Mouse (Mus musculus): ENCODE data around the gene Usp22.

DNA sequence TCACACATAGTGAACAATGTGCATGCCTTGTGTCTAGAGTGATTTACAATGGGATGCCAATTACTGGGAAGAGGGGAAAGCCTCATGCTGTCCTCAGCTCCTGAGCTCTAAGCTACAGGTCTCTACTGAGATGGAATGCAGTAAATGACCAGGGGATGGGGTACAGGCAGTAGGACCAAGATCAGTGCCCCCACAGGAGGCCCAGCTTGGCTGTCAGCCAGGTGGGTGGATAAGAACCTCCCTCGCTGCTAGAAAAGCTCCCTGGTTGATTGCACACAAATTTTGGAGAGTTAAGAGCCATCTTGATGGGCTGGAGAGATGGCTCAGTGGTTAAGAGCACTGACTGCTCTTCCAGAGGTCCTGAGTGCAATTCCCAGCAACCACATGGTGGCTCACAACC, 63.9 kb downstream of the Usp22 start:
- TF ChIP-seq HCFC1 (IDR thresholded peaks at IDR 0.05; ENCODE audit: borderline replicate concordance, insufficient read depth, low read length) (no peak), ZNF384 (IDR thresholded peaks at IDR 0.05; ENCODE audit: low read depth, low read length) (no peak), ZC3H11A (IDR thresholded peaks at IDR 0.05; ENCODE audit: borderline replicate concordance, low read depth, low read length) (no peak), MAFK (IDR thresholded peaks at IDR 0.05; ENCODE audit: insufficient read depth, low read depth, low read length) (no peak)
